Mouse (Mus musculus) forebrain, embryonic 11.5 days (tissue): ENCODE results near the gene Clnk. TPM values are rescaled to one million over a fixed set of nuclear protein-coding genes. Genes with fewer than 3 reads are reported as not detected.
A peak's percentile ranks its signal among the peaks of the same experiment; 100 is the strongest.

ENCODE experiments used
- ATAC-seq: fragments of 200-750 bp; cut with Nextera tagmentation; replicated peaks from 2 replicates; pipeline ENCODE4 v1.8.0; 2017; ENCODE audit warnings: moderate TSS enrichment; ENCODE audit not compliant: low FRiP score
- DNase-seq: peaks from one replicate; pipeline ENCODE4 v3.0.0-alpha.2; 2017; ENCODE audit warnings: low spot score
- H3K27ac ChIP-seq: fragments of 300-500 bp; sonication (generic); 2 replicates; pipeline ENCODE4 v1.5.1; 2014; ENCODE audit warnings: low read depth, low read length
- H3K27me3 ChIP-seq: fragments of 300-500 bp; sonication (generic); 2 replicates; pipeline ENCODE4 v1.6.1; 2014; ENCODE audit warnings: mild to moderate bottlenecking, low read length, mixed read lengths; ENCODE audit not compliant: control insufficient read depth, insufficient read depth
- H3K36me3 ChIP-seq: fragments of 300-500 bp; sonication (generic); 2 replicates; pipeline ENCODE4 v1.6.1; 2014; ENCODE audit warnings: mild to moderate bottlenecking, low read length, moderate library complexity, mixed read lengths; ENCODE audit not compliant: control insufficient read depth, insufficient read depth
- H3K4me1 ChIP-seq: fragments of 300-500 bp; sonication (generic); replicated peaks from 2 replicates; pipeline ENCODE4 v1.6.1; 2014; ENCODE audit warnings: low read length, mixed read lengths; ENCODE audit not compliant: control insufficient read depth, insufficient read depth
- H3K4me2 ChIP-seq: fragments of 300-500 bp; sonication (generic); 2 replicates; pipeline ENCODE4 v1.6.1; 2014; ENCODE audit warnings: low read depth, mild to moderate bottlenecking, low read length, moderate library complexity, mixed read lengths; ENCODE audit not compliant: severe bottlenecking
- H3K4me3 ChIP-seq: fragments of 300-500 bp; sonication (generic); 2 replicates; pipeline ENCODE4 v1.5.1; 2014; ENCODE audit warnings: low read depth, low read length
- H3K9ac ChIP-seq: fragments of 300-500 bp; sonication (generic); 2 replicates; pipeline ENCODE4 v1.6.1; 2014; ENCODE audit warnings: low read length
- H3K9me3 ChIP-seq: fragments of 300-500 bp; sonication (generic); 2 replicates; pipeline ENCODE4 v1.6.1; 2016; ENCODE audit warnings: low read length, mixed read lengths; ENCODE audit not compliant: control insufficient read depth
- WGBS: fragments of 180-500 bp; shearing (Covaris S2); extraction: QIAGEN DNeasy Blood & Tissue Kit; methylation state at CpG from one replicate; pipeline ENCODE4 v1.1.7; 2014; 5-methylcytosine and 5-hydroxymethylcytosine counted together
- polyA plus RNA-seq: library from polyadenylated mRNA; unstranded; fragments of >200 nt; fragmentation: Nextera tagmentation; extraction: Ambion mirVana; gene quantifications from 2 replicates; pipeline ENCODE4 v1.2.1, GENCODE M21; 2014

Gene Clnk
- polyA plus RNA-seq, 1 experiment from 2014 or later = 0.25 TPM

DNA sequence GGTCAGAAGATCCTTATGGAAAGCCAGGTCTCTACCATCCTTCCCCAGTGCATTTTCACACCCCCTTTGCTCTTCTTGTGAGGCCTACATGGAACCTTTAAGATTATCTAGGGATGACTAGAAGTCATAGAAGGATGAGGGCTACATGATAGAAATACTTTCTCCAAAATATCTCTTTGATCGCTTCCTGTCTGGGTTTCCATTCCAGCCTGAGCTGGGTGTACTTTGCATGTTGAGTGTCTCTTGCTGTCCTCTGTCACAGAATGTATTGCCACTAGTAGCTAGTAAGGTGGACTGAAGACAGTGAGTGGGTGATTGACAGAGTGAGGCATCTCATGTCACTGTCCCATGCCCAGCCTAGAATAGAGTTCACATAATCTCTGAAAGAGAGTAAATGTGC lies 36.6 kb downstream of the Clnk start:
- 97% methylated on average over 1 of the region's 1 CpGs for WGBS
- H3K27me3 ChIP-seq = no peaks in the 10 kb centered on the region
- H3K36me3 ChIP-seq = no peaks in the 10 kb centered on the region
- no peak overlapping the region for H3K9ac ChIP-seq
- no peaks in the 10 kb centered on the region for H3K9me3 ChIP-seq
- DNase-seq = no peak
- no peak overlapping the region for H3K4me2 ChIP-seq
- no peak for ATAC-seq
- H3K27ac ChIP-seq = no peak overlapping the region
- H3K4me3 ChIP-seq = no peak overlapping the region
- H3K4me1 ChIP-seq = no peaks in the 10 kb centered on the region

DNA sequence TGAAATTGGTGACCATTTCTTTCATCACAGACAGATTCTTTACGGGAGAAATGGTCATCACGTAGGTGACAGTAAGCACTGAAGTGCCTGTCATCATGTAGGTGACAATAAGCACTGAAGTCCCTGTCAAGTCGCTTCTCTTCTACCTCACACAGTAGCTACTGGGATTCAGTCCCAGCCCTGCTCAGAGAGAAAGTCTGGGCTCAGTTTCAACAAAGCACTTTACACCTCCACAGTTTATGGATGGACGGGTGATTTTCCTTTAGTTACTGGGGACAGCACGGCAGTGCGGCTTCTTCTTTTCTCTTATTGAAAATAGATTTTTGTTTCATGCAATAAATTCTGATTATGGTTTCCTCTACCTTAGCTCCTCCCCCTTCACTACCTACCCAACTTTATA lies 49.3 kb downstream of the Clnk start:
- Histone ChIP-seq H3K4me3 (no peak overlapping the region), H3K27ac (no peak overlapping the region), H3K36me3 (no peaks in the 10 kb centered on the region), H3K9ac (no peak overlapping the region), H3K27me3 (no peaks in the 10 kb centered on the region), H3K4me1 (no peaks in the 10 kb centered on the region), H3K9me3 (no peaks in the 10 kb centered on the region), H3K4me2 (no peak overlapping the region)
- ATAC-seq (no peak), DNase-seq (no peak)
- 90% methylated on average over 6 of the region's 6 CpGs for WGBS

DNA sequence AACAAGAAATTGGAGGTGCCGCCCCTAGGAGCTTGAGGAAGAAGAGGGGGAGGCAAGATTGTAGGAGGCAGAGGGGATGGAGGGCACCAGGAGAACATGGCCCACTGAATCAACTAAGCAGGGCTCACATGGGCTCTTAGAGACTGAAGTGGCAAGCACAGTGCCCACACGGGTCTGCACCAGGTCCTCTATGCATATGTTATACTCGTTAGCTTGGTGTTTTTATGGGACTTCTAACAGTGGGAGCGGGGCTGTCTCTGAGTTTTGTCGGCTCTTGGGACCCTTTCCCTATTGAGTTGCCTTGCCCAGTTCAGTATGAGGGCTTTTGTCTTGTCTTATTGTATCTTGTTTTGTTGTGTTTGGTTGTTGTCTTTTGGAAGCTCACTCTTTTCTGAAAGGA lies 50.0 kb downstream of the Clnk start:
- DNase-seq (no peak), ATAC-seq (no peak)
- H3K9me3 ChIP-seq = no peaks in the 10 kb centered on the region
- H3K27ac ChIP-seq = no peak overlapping the region
- no peaks in the 10 kb centered on the region for H3K4me1 ChIP-seq
- no peak overlapping the region for H3K9ac ChIP-seq
- no peaks in the 10 kb centered on the region for H3K27me3 ChIP-seq
- H3K4me2 ChIP-seq = no peak overlapping the region
- H3K4me3 ChIP-seq = no peak overlapping the region
- no peaks in the 10 kb centered on the region for H3K36me3 ChIP-seq
- 75% methylated on average over 5 of the region's 5 CpGs for WGBS

DNA sequence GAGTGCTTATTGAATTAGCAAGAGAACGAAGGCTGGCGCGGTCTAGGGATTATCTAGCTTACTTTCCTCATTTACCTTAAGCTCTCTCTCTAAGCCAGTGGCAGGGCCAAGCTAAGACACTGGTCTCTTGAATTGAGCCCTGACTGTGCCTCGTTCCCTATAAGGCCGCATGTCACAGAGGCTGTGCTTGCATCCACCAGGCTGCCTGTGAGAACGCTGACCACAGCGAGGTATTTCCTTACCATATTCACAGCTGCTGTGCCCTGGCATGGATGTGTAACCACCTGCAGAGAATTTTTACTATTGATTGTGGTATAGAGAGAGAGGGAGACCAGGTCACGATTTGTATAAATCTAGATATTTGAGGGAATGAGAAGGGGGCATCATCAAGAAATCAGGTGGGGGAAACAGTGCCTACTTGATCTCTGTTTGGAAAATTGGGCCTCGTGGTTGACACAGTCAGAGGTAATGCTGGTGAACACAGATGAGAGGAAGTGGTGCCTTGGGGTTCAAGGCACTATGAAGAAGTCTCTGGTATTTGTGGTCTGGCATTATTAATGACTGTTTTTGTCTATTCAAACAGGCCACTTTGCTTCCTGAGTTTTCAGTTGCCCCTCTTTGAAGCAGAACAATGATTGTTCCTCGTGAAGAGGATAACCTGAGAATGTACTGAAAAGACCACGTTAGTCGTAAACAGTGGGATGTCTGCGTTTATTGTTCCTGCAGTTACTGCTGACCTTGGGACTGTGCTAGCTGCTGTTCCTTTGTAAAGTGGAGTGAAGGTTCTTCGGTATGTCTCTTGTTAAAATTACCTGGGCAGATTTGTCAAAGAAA lies 52.3 kb downstream of the Clnk start:
- no peak overlapping the region for H3K27ac ChIP-seq
- no peaks in the 10 kb centered on the region for H3K36me3 ChIP-seq
- no peak overlapping the region for H3K9ac ChIP-seq
- DNase-seq (no peak), ATAC-seq (no peak)
- H3K4me3 ChIP-seq = no peak overlapping the region
- no peak overlapping the region for H3K4me2 ChIP-seq
- no peaks in the 10 kb centered on the region for H3K4me1 ChIP-seq
- WGBS = 70% methylated on average over 14 of the region's 14 CpGs
- H3K27me3 ChIP-seq = no peaks in the 10 kb centered on the region
- H3K9me3 ChIP-seq = no peaks in the 10 kb centered on the region

DNA sequence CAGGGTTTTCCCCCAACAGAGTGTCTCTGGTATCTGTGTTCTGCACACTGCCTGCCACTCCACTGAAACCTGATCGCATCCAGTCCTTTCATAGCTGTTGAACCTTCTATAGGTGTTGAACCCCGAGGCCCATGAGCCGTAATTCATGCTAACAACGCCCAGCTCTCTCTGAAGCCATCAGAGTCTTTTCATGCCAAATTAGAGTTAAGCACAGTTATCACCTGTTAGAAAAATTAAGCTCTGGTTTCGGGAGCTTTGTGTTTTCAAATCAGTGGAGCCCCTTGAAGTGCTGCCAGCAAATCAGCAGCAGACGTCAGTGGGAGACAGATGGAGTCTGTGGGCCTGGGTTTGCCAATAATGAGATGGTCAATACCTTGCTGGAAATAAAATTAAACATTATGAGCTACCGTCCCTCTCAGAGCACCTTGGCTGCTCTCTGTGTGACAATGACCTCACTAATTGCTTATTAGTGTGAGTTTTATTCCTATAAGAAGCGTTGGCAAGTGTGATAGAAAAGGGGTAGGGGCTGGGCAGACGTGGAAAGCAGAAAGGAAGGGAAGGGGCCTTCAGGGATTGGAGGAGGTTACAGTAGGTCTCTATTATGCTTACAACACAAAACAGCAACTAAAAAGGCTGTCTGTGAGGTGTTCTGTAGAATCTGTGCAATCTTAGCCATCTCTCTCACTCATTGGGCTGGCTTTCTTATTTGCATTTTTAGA lies 63.1 kb downstream of the Clnk start:
- Histone ChIP-seq H3K4me2 (no peak overlapping the region; the same call in 1 of the 2 replicates), H3K9me3 (no peaks in the 10 kb centered on the region; the same call in 1 of the 2 replicates), H3K36me3 (no peaks in the 10 kb centered on the region), H3K9ac (no peak overlapping the region), H3K4me3 (no peak overlapping the region), H3K27ac (no peak overlapping the region), H3K27me3 (no peaks in the 10 kb centered on the region), H3K4me1 (peaks cover 4% of the 10 kb centered on the region; the same call in 1 of the 2 replicates)
- 39% methylated on average over 9 of the region's 9 CpGs for WGBS
- DNase-seq = no peak
- peak; percentile 84 for ATAC-seq

DNA sequence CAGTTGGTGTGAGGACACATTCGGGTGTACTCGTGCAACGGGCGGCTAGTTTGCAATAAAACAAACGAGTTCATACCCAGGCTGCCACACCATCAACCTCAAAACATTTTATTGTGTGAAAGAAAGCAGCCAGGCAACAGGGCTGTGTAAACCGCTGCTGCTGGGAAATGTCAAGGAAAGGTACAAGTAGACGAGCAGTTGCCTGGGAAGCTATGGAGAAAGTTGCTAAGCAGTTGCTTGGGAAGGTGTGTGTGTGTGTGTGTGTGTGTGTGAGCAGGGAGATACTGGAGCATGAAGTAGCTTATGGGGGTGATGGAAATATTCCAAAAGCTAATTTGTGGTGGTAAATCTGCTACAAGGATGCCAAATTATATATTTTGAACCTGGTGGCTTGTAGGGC lies 63.7 kb downstream of the Clnk start:
- Histone ChIP-seq H3K27me3 (no peaks in the 10 kb centered on the region), H3K4me3 (no peak overlapping the region), H3K27ac (peak overlapping the region; percentile 9; the same call in 1 of the 2 replicates), H3K9ac (no peak overlapping the region), H3K36me3 (no peaks in the 10 kb centered on the region), H3K9me3 (no peaks in the 10 kb centered on the region; the same call in 1 of the 2 replicates), H3K4me2 (no peak overlapping the region), H3K4me1 (peaks cover 4% of the 10 kb centered on the region; the same call in 1 of the 2 replicates)
- ATAC-seq (no peak), DNase-seq (no peak)
- WGBS = 57% methylated on average over 7 of the region's 7 CpGs

DNA sequence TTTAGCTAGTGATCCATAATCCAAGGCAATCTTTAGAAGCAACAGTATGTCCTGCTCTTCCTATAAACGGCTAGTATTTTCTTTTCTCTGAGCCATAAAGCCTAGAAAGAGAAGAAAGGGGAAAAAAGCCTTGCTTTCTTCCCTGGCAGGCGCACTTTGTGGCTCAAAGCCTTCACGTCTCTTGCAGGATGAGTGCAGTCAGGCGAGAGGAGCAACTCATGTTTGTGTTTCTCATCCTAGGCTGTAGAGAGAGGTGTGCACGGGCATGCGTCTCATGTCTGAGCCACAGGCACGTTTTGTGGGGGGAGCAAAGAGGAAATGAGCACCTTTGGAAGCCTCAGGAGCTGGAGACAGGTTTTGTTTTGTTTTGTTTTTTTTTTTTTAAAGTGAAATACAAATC lies 64.2 kb downstream of the Clnk start:
- WGBS = 29% methylated on average over 7 of the region's 7 CpGs
- Histone ChIP-seq H3K4me1 (peaks cover 4% of the 10 kb centered on the region; the same call in 1 of the 2 replicates), H3K9me3 (no peaks in the 10 kb centered on the region; the same call in 1 of the 2 replicates), H3K36me3 (no peaks in the 10 kb centered on the region), H3K27me3 (no peaks in the 10 kb centered on the region), H3K27ac (peak overlapping the region; percentile 9; the same call in 1 of the 2 replicates), H3K4me3 (no peak overlapping the region), H3K9ac (no peak overlapping the region), H3K4me2 (no peak overlapping the region)
- DNase-seq (no peak), ATAC-seq (no peak)

DNA sequence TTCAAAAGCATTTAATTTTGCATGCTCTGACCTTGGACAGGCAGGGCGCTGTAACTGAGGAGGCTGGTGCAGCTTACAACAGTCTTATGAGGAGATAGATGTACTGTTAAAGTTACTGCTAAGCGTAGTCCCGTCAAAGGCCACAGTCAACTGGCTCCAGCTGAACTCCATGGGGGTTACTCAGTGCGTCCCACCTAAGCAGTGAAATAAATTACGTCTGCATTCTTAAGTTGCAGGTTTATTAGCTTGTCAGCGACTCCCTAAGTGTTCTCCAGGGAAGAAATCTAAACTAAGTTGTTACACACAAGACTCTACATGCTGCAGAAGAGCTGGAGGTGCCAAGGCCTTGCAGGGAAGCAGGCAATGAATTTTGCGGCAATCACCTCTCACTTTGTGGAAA lies 77.7 kb downstream of the Clnk start:
- 88% methylated on average over 7 of the region's 7 CpGs for WGBS
- ATAC-seq = no peak
- H3K9ac ChIP-seq = no peak overlapping the region

More for the DNA sequence above, 77.7 kb downstream of the Clnk start:
- DNase-seq = peak; percentile 9
- H3K27ac ChIP-seq = no peak overlapping the region
- no peak overlapping the region for H3K4me2 ChIP-seq
- H3K9me3 ChIP-seq = no peaks in the 10 kb centered on the region
- H3K27me3 ChIP-seq = no peaks in the 10 kb centered on the region
- H3K36me3 ChIP-seq = no peaks in the 10 kb centered on the region
- H3K4me1 ChIP-seq = no peaks in the 10 kb centered on the region; the same call in 1 of the 2 replicates
- H3K4me3 ChIP-seq = no peak overlapping the region
